Mouse (Mus musculus): ENCODE results near the gene Dlg2.

- no peak for TF ChIP-seq GATA1 (IDR thresholded peaks at IDR 0.05; ENCODE audit: borderline replicate concordance, low read length)
- no peak for TF ChIP-seq FLI1 (IDR thresholded peaks at IDR 0.05; ENCODE audit: low read length)
Observed at GRCm38 (mm10) chr7:92134301-92134700, 1657.8 kb downstream of the Dlg2 start.
